Mouse (Mus musculus) limb, embryonic 10.5 days (tissue): Measurements from ENCODE around the gene Clec3a. TPM values are rescaled to one million over a fixed set of nuclear protein-coding genes. Genes with fewer than 3 reads are reported as not detected.
A peak's percentile ranks its signal among the peaks of the same experiment; 100 is the strongest.

Experiments used
- DNase-seq: peaks from one replicate; pipeline ENCODE4 v3.0.0-alpha.2; 2017; ENCODE audit warnings: low spot score
- H3K27ac ChIP-seq: fragments of 300-500 bp; sonication (generic); 2 replicates; pipeline ENCODE4 v1.5.1; 2016; ENCODE audit warnings: mild to moderate bottlenecking
- H3K27me3 ChIP-seq: fragments of 300-500 bp; sonication (generic); 2 replicates; pipeline ENCODE4 v1.6.1; 2016; ENCODE audit warnings: low read depth, mild to moderate bottlenecking; ENCODE audit not compliant: poor library complexity, severe bottlenecking
- H3K36me3 ChIP-seq: fragments of 300-500 bp; sonication (generic); 2 replicates; pipeline ENCODE4 v1.6.1; 2016; ENCODE audit warnings: mild to moderate bottlenecking, moderate library complexity
- H3K4me1 ChIP-seq: fragments of 300-500 bp; sonication (generic); 2 replicates; pipeline ENCODE4 v1.6.1; 2016
- H3K4me3 ChIP-seq: fragments of 300-500 bp; sonication (generic); 2 replicates; pipeline ENCODE4 v1.5.1; 2016; ENCODE audit warnings: mild to moderate bottlenecking, moderate library complexity
- H3K9me3 ChIP-seq: fragments of 300-500 bp; sonication (generic); replicated peaks from 2 replicates; pipeline ENCODE4 v1.6.1; 2016; ENCODE audit warnings: mild to moderate bottlenecking
- WGBS: fragments of 180-500 bp; shearing (Covaris S2); methylation state at CpG from one replicate; pipeline ENCODE4 v1.1.7; 2016; 5-methylcytosine and 5-hydroxymethylcytosine counted together
- polyA plus RNA-seq: library from polyadenylated mRNA; unstranded; fragments of >200 nt; fragmentation: Nextera tagmentation; extraction: Ambion mirVana; gene quantifications from 2 replicates; pipeline ENCODE4 v1.2.1, GENCODE M21; 2016

Gene Clec3a
- polyA plus RNA-seq, 1 experiment from 2014 or later: not detected

GRCm38 (mm10) chr8:114438236-114438635 lies 20.4 kb downstream of the Clec3a start:
- Histone ChIP-seq H3K27ac (no peak overlapping the region), H3K36me3 (no peaks in the 10 kb centered on the region), H3K27me3 (no peaks in the 10 kb centered on the region), H3K4me1 (peaks cover 15% of the 10 kb centered on the region), H3K4me3 (no peak overlapping the region), H3K9me3 (no peaks in the 10 kb centered on the region)
- WGBS: 12% methylated on average over 6 of the region's 6 CpGs
- DNase-seq: peak; percentile 76

GRCm38 (mm10) chr8:114439334-114440204 lies 21.7 kb downstream of the Clec3a start, which contains the start of gene Wwox:
Gene Wwox, plus strand, starts transcription at chr8:114439655.
- under 1% methylated on average over 54 of the region's 54 CpGs for WGBS
- Histone ChIP-seq H3K4me3 (peak within 1 kb of the TSS; percentile 79), H3K4me1 (peaks cover 17% of the 10 kb centered on the region), H3K9me3 (no peaks in the 10 kb centered on the region), H3K36me3 (no peaks in the 10 kb centered on the region), H3K27me3 (no peaks in the 10 kb centered on the region), H3K27ac (peak within 1 kb of the TSS; percentile 88)
- DNase-seq: peak; percentile 100

GRCm38 (mm10) chr8:114440205-114440589 lies 22.3 kb downstream of the Clec3a start:
- peak overlapping the region; percentile 79 for H3K4me3 ChIP-seq
- no peak for DNase-seq

GRCm38 (mm10) chr8:114441616-114442015 lies 23.7 kb downstream of the Clec3a start:
- H3K27ac ChIP-seq: no peak overlapping the region
- no peak overlapping the region for H3K4me3 ChIP-seq
- WGBS: 85% methylated on average over 4 of the region's 4 CpGs
- H3K9me3 ChIP-seq: no peaks in the 10 kb centered on the region
- H3K4me1 ChIP-seq: peaks cover 23% of the 10 kb centered on the region
- no peaks in the 10 kb centered on the region for H3K36me3 ChIP-seq
- H3K27me3 ChIP-seq: no peaks in the 10 kb centered on the region
- peak; percentile 44 for DNase-seq

More at GRCm38 (mm10) chr8:114440205-114440589, 22.3 kb downstream of the Clec3a start:
- WGBS: 22% methylated on average over 5 of the region's 5 CpGs
- Histone ChIP-seq H3K36me3 (no peaks in the 10 kb centered on the region), H3K9me3 (no peaks in the 10 kb centered on the region), H3K4me1 (peaks cover 23% of the 10 kb centered on the region), H3K27me3 (no peaks in the 10 kb centered on the region), H3K27ac (peak overlapping the region; percentile 88)

GRCm38 (mm10) chr8:114446884-114447283 lies 29.0 kb downstream of the Clec3a start:
- 85% methylated on average over 7 of the region's 7 CpGs for WGBS

GRCm38 (mm10) chr8:114452278-114452677 lies 34.4 kb downstream of the Clec3a start:
- H3K36me3 ChIP-seq: peaks cover 5% of the 10 kb centered on the region; the same call in 1 of the 2 replicates
- DNase-seq: no peak
- H3K27me3 ChIP-seq: no peaks in the 10 kb centered on the region
- H3K4me3 ChIP-seq: no peak overlapping the region
- no peak overlapping the region for H3K27ac ChIP-seq
- H3K9me3 ChIP-seq: no peaks in the 10 kb centered on the region
- H3K4me1 ChIP-seq: peaks cover 30% of the 10 kb centered on the region
- 94% methylated on average over 8 of the region's 8 CpGs for WGBS

More at GRCm38 (mm10) chr8:114446884-114447283, 29.0 kb downstream of the Clec3a start:
- Histone ChIP-seq H3K4me3 (no peak overlapping the region), H3K9me3 (no peaks in the 10 kb centered on the region), H3K36me3 (peaks cover 5% of the 10 kb centered on the region; the same call in 1 of the 2 replicates), H3K4me1 (peaks cover 12% of the 10 kb centered on the region), H3K27me3 (no peaks in the 10 kb centered on the region), H3K27ac (no peak overlapping the region)
- no peak for DNase-seq

GRCm38 (mm10) chr8:114452781-114453221 lies 34.9 kb downstream of the Clec3a start:
- no peaks in the 10 kb centered on the region for H3K9me3 ChIP-seq
- H3K4me1 ChIP-seq: peaks cover 33% of the 10 kb centered on the region
- no peak overlapping the region for H3K4me3 ChIP-seq
- DNase-seq: peak; percentile 84
- no peaks in the 10 kb centered on the region for H3K27me3 ChIP-seq
- 29% methylated on average over 9 of the region's 9 CpGs for WGBS
- H3K27ac ChIP-seq: peak overlapping the region; percentile 53; the same call in 1 of the 2 replicates
- peaks cover 5% of the 10 kb centered on the region; the same call in 1 of the 2 replicates for H3K36me3 ChIP-seq

GRCm38 (mm10) chr8:114455302-114455701 lies 37.4 kb downstream of the Clec3a start:
- H3K27ac ChIP-seq: no peak overlapping the region
- peaks cover 40% of the 10 kb centered on the region for H3K4me1 ChIP-seq
- 96% methylated on average over 8 of the region's 8 CpGs for WGBS
- no peak overlapping the region for H3K4me3 ChIP-seq
- peaks cover 5% of the 10 kb centered on the region; the same call in 1 of the 2 replicates for H3K36me3 ChIP-seq
- no peaks in the 10 kb centered on the region for H3K9me3 ChIP-seq
- no peak for DNase-seq
- H3K27me3 ChIP-seq: no peaks in the 10 kb centered on the region

GRCm38 (mm10) chr8:114455953-114456352 lies 38.1 kb downstream of the Clec3a start:
- DNase-seq: no peak
- WGBS: 78% methylated on average over 15 of the region's 15 CpGs
- peaks cover 36% of the 10 kb centered on the region for H3K4me1 ChIP-seq

GRCm38 (mm10) chr8:114458113-114458784 lies 40.4 kb downstream of the Clec3a start:
- no peaks in the 10 kb centered on the region for H3K9me3 ChIP-seq
- no peak overlapping the region for H3K4me3 ChIP-seq
- peaks cover 37% of the 10 kb centered on the region for H3K4me1 ChIP-seq
- DNase-seq: no peak
- no peaks in the 10 kb centered on the region for H3K27me3 ChIP-seq
- H3K36me3 ChIP-seq: no peaks in the 10 kb centered on the region
- WGBS: 87% methylated on average over 25 of the region's 25 CpGs
- no peak overlapping the region; the same call in 1 of the 2 replicates for H3K27ac ChIP-seq

More at GRCm38 (mm10) chr8:114455953-114456352, 38.1 kb downstream of the Clec3a start:
- no peak overlapping the region for H3K4me3 ChIP-seq
- no peaks in the 10 kb centered on the region for H3K9me3 ChIP-seq
- H3K36me3 ChIP-seq: no peaks in the 10 kb centered on the region
- H3K27me3 ChIP-seq: no peaks in the 10 kb centered on the region
- peak overlapping the region; percentile 28; the same call in 1 of the 2 replicates for H3K27ac ChIP-seq

- Histone ChIP-seq H3K4me3 (no peak overlapping the region), H3K27ac (no peak overlapping the region; the same call in 1 of the 2 replicates), H3K36me3 (no peaks in the 10 kb centered on the region), H3K9me3 (no peaks in the 10 kb centered on the region), H3K27me3 (no peaks in the 10 kb centered on the region), H3K4me1 (peaks cover 28% of the 10 kb centered on the region)
- WGBS: 68% methylated on average over 5 of the region's 5 CpGs
- no peak for DNase-seq
Observed at GRCm38 (mm10) chr8:114460600-114460999, 42.7 kb downstream of the Clec3a start.

GRCm38 (mm10) chr8:114462591-114462990 lies 44.7 kb downstream of the Clec3a start:
- H3K27ac ChIP-seq: no peak overlapping the region
- H3K4me3 ChIP-seq: no peak overlapping the region
- no peaks in the 10 kb centered on the region for H3K9me3 ChIP-seq
- no peaks in the 10 kb centered on the region for H3K36me3 ChIP-seq
- DNase-seq: no peak
- H3K27me3 ChIP-seq: no peaks in the 10 kb centered on the region
- 94% methylated on average over 11 of the region's 11 CpGs for WGBS
- H3K4me1 ChIP-seq: peaks cover 18% of the 10 kb centered on the region
